Mouse (Mus musculus): ENCODE results near the gene Saa1. TPM values are rescaled to one million over a fixed set of nuclear protein-coding genes. Genes with fewer than 3 reads are reported as not detected.
"Not testable (repeated sequence)": the region's sequence is repeated elsewhere in the genome, so short reads cannot be mapped to it uniquely, and the experiment has no call there.

Gene Saa1
- not detected in 2 replicates for polyA plus RNA-seq (2015; fragmentation: Nextera tagmentation; extraction: Ambion mirVana)

- WGBS, result 69% methylated on average over 3 of the region's 3 CpGs
- not testable (repeated sequence) for H3K4me2 ChIP-seq; H3K27ac ChIP-seq; ATAC-seq (replicated peaks; ENCODE audit: insufficient number of reproducible peaks, insufficient read depth, low FRiP score, low read depth); H3K36me3 ChIP-seq; H3K4me3 ChIP-seq; H3K9me3 ChIP-seq (replicated peaks); H3K27me3 ChIP-seq; H3K9ac ChIP-seq; H3K4me1 ChIP-seq (replicated peaks)
Observed at GRCm38 (mm10) chr7:46742880-46743279, at the start of gene Saa1. Gene Saa1, minus strand, starts transcription at chr7:46742980.

- 78% methylated on average over 5 of the region's 5 CpGs for WGBS
- no peak overlapping the region for H3K4me3 ChIP-seq
Observed at GRCm38 (mm10) chr7:46789177-46789849, 46.5 kb upstream of the Saa1 start.

GRCm38 (mm10) chr7:46770706-46771105 is 27.9 kb upstream of the Saa1 start:
- Histone ChIP-seq H3K9me3 (replicated peaks) (no peaks in the 10 kb centered on the region), H3K36me3 (peaks cover 67% of the 10 kb centered on the region), H3K9ac (no peak overlapping the region), H3K27ac (no peak overlapping the region), H3K4me1 (replicated peaks) (no peaks in the 10 kb centered on the region), H3K4me3 (no peak overlapping the region), H3K27me3 (no peaks in the 10 kb centered on the region), H3K4me2 (no peak overlapping the region)
- 55% methylated on average over 4 of the region's 4 CpGs for WGBS
- no peak for ATAC-seq (replicated peaks; ENCODE audit: insufficient number of reproducible peaks, insufficient read depth, low FRiP score, low read depth)

More at GRCm38 (mm10) chr7:46789177-46789849, 46.5 kb upstream of the Saa1 start:
- peaks cover 40% of the 10 kb centered on the region for H3K36me3 ChIP-seq
- H3K4me1 ChIP-seq (replicated peaks), result no peaks in the 10 kb centered on the region
- H3K27ac ChIP-seq, result no peak overlapping the region
- H3K9me3 ChIP-seq (replicated peaks), result no peaks in the 10 kb centered on the region
- ATAC-seq (replicated peaks; ENCODE audit: insufficient number of reproducible peaks, insufficient read depth, low FRiP score, low read depth), result no peak
- no peaks in the 10 kb centered on the region for H3K27me3 ChIP-seq
- no peak overlapping the region for H3K9ac ChIP-seq
- H3K4me2 ChIP-seq, result no peak overlapping the region

GRCm38 (mm10) chr7:46768451-46768850 is 25.7 kb upstream of the Saa1 start:
- ATAC-seq (replicated peaks; ENCODE audit: insufficient number of reproducible peaks, insufficient read depth, low FRiP score, low read depth), result no peak
- no peak overlapping the region for H3K4me3 ChIP-seq
- H3K36me3 ChIP-seq, result peaks cover 56% of the 10 kb centered on the region
- no peaks in the 10 kb centered on the region for H3K9me3 ChIP-seq (replicated peaks)
- H3K4me2 ChIP-seq, result no peak overlapping the region
- WGBS, result 82% methylated on average over 7 of the region's 7 CpGs
- H3K4me1 ChIP-seq (replicated peaks), result no peaks in the 10 kb centered on the region
- H3K27me3 ChIP-seq, result no peaks in the 10 kb centered on the region
- no peak overlapping the region for H3K9ac ChIP-seq
- H3K27ac ChIP-seq, result no peak overlapping the region

- Histone ChIP-seq H3K9ac (no peak overlapping the region), H3K27ac (no peak overlapping the region), H3K4me3 (no peak overlapping the region), H3K27me3 (no peaks in the 10 kb centered on the region), H3K9me3 (replicated peaks) (no peaks in the 10 kb centered on the region), H3K36me3 (peaks cover 57% of the 10 kb centered on the region), H3K4me1 (replicated peaks) (no peaks in the 10 kb centered on the region), H3K4me2 (no peak overlapping the region)
- ATAC-seq (replicated peaks; ENCODE audit: insufficient number of reproducible peaks, insufficient read depth, low FRiP score, low read depth), result no peak
Observed at GRCm38 (mm10) chr7:46767371-46767770, 24.6 kb upstream of the Saa1 start.

- peaks cover 67% of the 10 kb centered on the region; the same call in 1 of the 2 replicates for H3K36me3 ChIP-seq
- no peak for ATAC-seq (replicated peaks; ENCODE audit: insufficient number of reproducible peaks, insufficient read depth, low FRiP score, low read depth)
- WGBS, result 88% methylated on average over 8 of the region's 8 CpGs
- no peaks in the 10 kb centered on the region for H3K4me1 ChIP-seq (replicated peaks)
- H3K9ac ChIP-seq, result no peak overlapping the region
- no peaks in the 10 kb centered on the region for H3K27me3 ChIP-seq
- H3K4me2 ChIP-seq, result no peak overlapping the region
- no peak overlapping the region for H3K4me3 ChIP-seq
- no peaks in the 10 kb centered on the region for H3K9me3 ChIP-seq (replicated peaks)
- no peak overlapping the region for H3K27ac ChIP-seq
Observed at GRCm38 (mm10) chr7:46764672-46765071, 21.9 kb upstream of the Saa1 start.

GRCm38 (mm10) chr7:46762601-46763000 is 19.8 kb upstream of the Saa1 start:
- 89% methylated on average over 5 of the region's 5 CpGs for WGBS
- H3K4me3 ChIP-seq, result no peak overlapping the region
- peaks cover 52% of the 10 kb centered on the region; the same call in 1 of the 2 replicates for H3K36me3 ChIP-seq

GRCm38 (mm10) chr7:46761049-46761795 is 18.4 kb upstream of the Saa1 start:
- Histone ChIP-seq H3K36me3 (peaks cover 48% of the 10 kb centered on the region; the same call in 1 of the 2 replicates), H3K4me2 (no peak overlapping the region), H3K4me3 (no peak overlapping the region), H3K27me3 (no peaks in the 10 kb centered on the region), H3K27ac (no peak overlapping the region), H3K4me1 (replicated peaks) (no peaks in the 10 kb centered on the region), H3K9ac (no peak overlapping the region), H3K9me3 (replicated peaks) (no peaks in the 10 kb centered on the region)
- WGBS, result 78% methylated on average over 11 of the region's 11 CpGs
- no peak for ATAC-seq (replicated peaks; ENCODE audit: insufficient number of reproducible peaks, insufficient read depth, low FRiP score, low read depth)

More at GRCm38 (mm10) chr7:46762601-46763000, 19.8 kb upstream of the Saa1 start:
- Histone ChIP-seq H3K9me3 (replicated peaks) (no peaks in the 10 kb centered on the region), H3K9ac (no peak overlapping the region), H3K4me2 (no peak overlapping the region), H3K4me1 (replicated peaks) (no peaks in the 10 kb centered on the region), H3K27ac (no peak overlapping the region), H3K27me3 (no peaks in the 10 kb centered on the region)
- ATAC-seq (replicated peaks; ENCODE audit: insufficient number of reproducible peaks, insufficient read depth, low FRiP score, low read depth), result no peak

GRCm38 (mm10) chr7:46751490-46751889 is 8.7 kb upstream of the Saa1 start, which contains the start of gene Saa2:
Gene Saa2, plus strand, starts transcription at chr7:46751790.
- no peak within 1 kb of the TSS for H3K27ac ChIP-seq
- H3K36me3 ChIP-seq, result no peaks in the 10 kb centered on the region
- no peak for ATAC-seq (replicated peaks; ENCODE audit: insufficient number of reproducible peaks, insufficient read depth, low FRiP score, low read depth)
- H3K9ac ChIP-seq, result no peak within 1 kb of the TSS
- no peak within 1 kb of the TSS for H3K4me3 ChIP-seq
- no peaks in the 10 kb centered on the region for H3K27me3 ChIP-seq
- no peaks in the 10 kb centered on the region for H3K4me1 ChIP-seq (replicated peaks)
- 74% methylated on average over 3 of the region's 3 CpGs for WGBS
- H3K4me2 ChIP-seq, result no peak within 1 kb of the TSS
- H3K9me3 ChIP-seq (replicated peaks), result no peaks in the 10 kb centered on the region

GRCm38 (mm10) chr7:46748459-46748858 is 5.7 kb upstream of the Saa1 start:
- Histone ChIP-seq H3K36me3 (no peaks in the 10 kb centered on the region), H3K4me2 (no peak overlapping the region), H3K9me3 (replicated peaks) (no peaks in the 10 kb centered on the region), H3K27ac (no peak overlapping the region), H3K4me1 (replicated peaks) (no peaks in the 10 kb centered on the region), H3K4me3 (no peak overlapping the region), H3K27me3 (no peaks in the 10 kb centered on the region), H3K9ac (no peak overlapping the region)
- 56% methylated on average over 3 of the region's 3 CpGs for WGBS
- ATAC-seq (replicated peaks; ENCODE audit: insufficient number of reproducible peaks, insufficient read depth, low FRiP score, low read depth), result no peak

GRCm38 (mm10) chr7:46746381-46746780 is 3.6 kb upstream of the Saa1 start:
- Histone ChIP-seq H3K36me3 (no peaks in the 10 kb centered on the region), H3K9me3 (replicated peaks) (no peaks in the 10 kb centered on the region), H3K4me1 (replicated peaks) (no peaks in the 10 kb centered on the region), H3K9ac (no peak overlapping the region), H3K27me3 (no peaks in the 10 kb centered on the region), H3K4me3 (no peak overlapping the region), H3K4me2 (no peak overlapping the region), H3K27ac (no peak overlapping the region)
- 76% methylated on average over 7 of the region's 7 CpGs for WGBS
- no peak for ATAC-seq (replicated peaks; ENCODE audit: insufficient number of reproducible peaks, insufficient read depth, low FRiP score, low read depth)
